Mouse (Mus musculus) brown adipose tissue, adult 24 weeks (tissue): ENCODE measurements around the gene Slc22a5. TPM values are rescaled to one million over a fixed set of nuclear protein-coding genes. Genes with fewer than 3 reads are reported as not detected.
"Not testable (repeated sequence)": the region's sequence is repeated elsewhere in the genome, so short reads cannot be mapped to it uniquely, and the experiment has no call there.

Experiments used
- H3K27ac ChIP-seq: fragments of 200-500 bp; replicated peaks from 2 replicates; pipeline ENCODE4 v1.5.1; 2012; ENCODE audit warnings: low read depth, mild to moderate bottlenecking, low read length
- H3K4me1 ChIP-seq: fragments of 200-500 bp; 2 replicates; pipeline ENCODE4 v1.6.1; 2012; ENCODE audit warnings: low read length, mixed read lengths; ENCODE audit not compliant: control insufficient read depth, insufficient read depth, insufficient read length
- H3K4me3 ChIP-seq: fragments of 200-500 bp; 2 replicates; pipeline ENCODE4 v1.5.1; 2012; ENCODE audit warnings: low read depth, mild to moderate bottlenecking, low read length, moderate library complexity; ENCODE audit not compliant: insufficient read depth
- polyA plus RNA-seq: library from polyadenylated mRNA; stranded (reverse); fragments of >200 nt; gene quantifications from 2 replicates; pipeline ENCODE4 v1.2.4, GENCODE M21; 2012; ENCODE audit not compliant: missing spikeins, insufficient read depth, insufficient read length

Gene Slc22a5
- polyA plus RNA-seq, 1 experiment = 24.9 TPM

- Histone ChIP-seq H3K4me3 (no peak overlapping the region), H3K27ac (no peak overlapping the region), H3K4me1 (peaks cover 8% of the 10 kb centered on the region)
Observed at GRCm38 (mm10) chr11:53899004-53899403, 7.5 kb upstream of the Slc22a5 start.

- H3K27ac ChIP-seq = no peak overlapping the region
- H3K4me1 ChIP-seq = no peaks in the 10 kb centered on the region
- H3K4me3 ChIP-seq = no peak overlapping the region
Observed at GRCm38 (mm10) chr11:53896935-53897334, 5.5 kb upstream of the Slc22a5 start.

GRCm38 (mm10) chr11:53893451-53893850 is 2.0 kb upstream of the Slc22a5 start:
- H3K4me1 ChIP-seq = peaks cover 6% of the 10 kb centered on the region
- H3K27ac ChIP-seq = peak overlapping the region; percentile 85
- no peak overlapping the region for H3K4me3 ChIP-seq

- Histone ChIP-seq H3K27ac (peak overlapping the region; percentile 85), H3K4me1 (peaks cover 9% of the 10 kb centered on the region), H3K4me3 (no peak overlapping the region)
Observed at GRCm38 (mm10) chr11:53892716-53893416, 1.4 kb upstream of the Slc22a5 start.

GRCm38 (mm10) chr11:53890906-53891504 is 455 bp downstream of the Slc22a5 start:
- peak overlapping the region; percentile 77 for H3K4me3 ChIP-seq
- H3K4me1 ChIP-seq = peaks cover 9% of the 10 kb centered on the region
- H3K27ac ChIP-seq = peak overlapping the region; percentile 58

- Histone ChIP-seq H3K4me1 (peaks cover 9% of the 10 kb centered on the region), H3K27ac (peak overlapping the region; percentile 90; the same call in 1 of the 2 replicates), H3K4me3 (peak overlapping the region; percentile 77)
Observed at GRCm38 (mm10) chr11:53890225-53890624, 1.2 kb downstream of the Slc22a5 start.

- peak overlapping the region; percentile 77 for H3K4me3 ChIP-seq
Observed at GRCm38 (mm10) chr11:53889091-53889645, 2.3 kb downstream of the Slc22a5 start.

GRCm38 (mm10) chr11:53888242-53888641 is 3.2 kb downstream of the Slc22a5 start:
- Histone ChIP-seq H3K4me3 (peak overlapping the region; percentile 13; the same call in 1 of the 2 replicates), H3K27ac (peak overlapping the region; percentile 84), H3K4me1 (peaks cover 9% of the 10 kb centered on the region)

More at GRCm38 (mm10) chr11:53889091-53889645, 2.3 kb downstream of the Slc22a5 start:
- Histone ChIP-seq H3K27ac (peak overlapping the region; percentile 90), H3K4me1 (peaks cover 9% of the 10 kb centered on the region)

- Histone ChIP-seq H3K27ac (no peak overlapping the region), H3K4me1 (peaks cover 1% of the 10 kb centered on the region)
Observed at GRCm38 (mm10) chr11:53883287-53883686, 8.2 kb downstream of the Slc22a5 start.

GRCm38 (mm10) chr11:53878096-53878495 is 13.4 kb downstream of the Slc22a5 start:
- not testable (repeated sequence) for H3K4me1 ChIP-seq, H3K27ac ChIP-seq, H3K4me3 ChIP-seq

More at GRCm38 (mm10) chr11:53883287-53883686, 8.2 kb downstream of the Slc22a5 start:
- H3K4me3 ChIP-seq = no peak overlapping the region

- Histone ChIP-seq H3K4me1 (peaks cover 2% of the 10 kb centered on the region), H3K27ac (no peak overlapping the region), H3K4me3 (no peak overlapping the region)
Observed at GRCm38 (mm10) chr11:53876488-53876887, 15.0 kb downstream of the Slc22a5 start.

- H3K4me3 ChIP-seq = no peak overlapping the region
- H3K27ac ChIP-seq = no peak overlapping the region
- peaks cover 2% of the 10 kb centered on the region for H3K4me1 ChIP-seq
Observed at GRCm38 (mm10) chr11:53874706-53875105, 16.8 kb downstream of the Slc22a5 start.

- not testable (repeated sequence) for H3K27ac ChIP-seq, H3K4me1 ChIP-seq, H3K4me3 ChIP-seq
Observed at GRCm38 (mm10) chr11:53873909-53874704, 17.4 kb downstream of the Slc22a5 start.

- peaks cover 2% of the 10 kb centered on the region for H3K4me1 ChIP-seq
- H3K4me3 ChIP-seq = no peak overlapping the region
- H3K27ac ChIP-seq = peak overlapping the region; percentile 55
Observed at GRCm38 (mm10) chr11:53871786-53872507, 19.5 kb downstream of the Slc22a5 start.
